14 mouse cellular contexts compared by ENCODE assay signal in genomic region chr11:74960031-74960551, GRCm38 (mm10). TPM values are rescaled to one million over a fixed set of nuclear protein-coding genes. Genes with fewer than 3 reads are reported as not detected.
DNase-seq lines count a peak whose midpoint lies in the region; ATAC-seq lines count a peak whose summit lies in the region.
"Had no signal": no experiment of that assay in that cellular context is flagged by ENCODE, and none has a peak within 500 bp of the region (broad histone marks: within the 10 kb centered on the region; RNA-seq: fewer than 3 reads in every experiment).

No protein-coding gene starts in this region.

- no peak overlapping the region for H3K4me2 ChIP-seq in kidney, embryonic 16.5 days (replicated peaks; ENCODE audit: low read depth, low read length)
- H3K4me2 ChIP-seq: heart, embryonic 13.5 days had no signal

- H3K9me3 ChIP-seq in kidney, embryonic 16.5 days (ENCODE audit: low read length): no peaks in the 10 kb centered on the region
- no peaks in the 10 kb centered on the region for H3K9me3 ChIP-seq in hindbrain, embryonic 10.5 days
- H3K9me3 ChIP-seq: heart, embryonic 13.5 days had no signal

- DNase-seq in kidney, postnatal 25 days: no peak
- DNase-seq in CD4-positive helper T cell, adult 2 months (ENCODE audit: low read depth, low spot score): peak; percentile 71
- DNase-seq in natural killer cell, adult 2 months (ENCODE audit: low spot score in 2 of 2): peak; percentile 40 to 71
- DNase-seq in layer of hippocampus, postnatal 10 days (ENCODE audit: low spot score in 2 of 2): no peak
- DNase-seq in hindbrain, embryonic 10.5 days (ENCODE audit: low spot score): no peak
- DNase-seq: adrenal gland, adult 2 months; gastrocnemius, postnatal 25 days; right cerebral cortex, postnatal 4 days had no signal

- H3K27me3 ChIP-seq in kidney, embryonic 16.5 days (ENCODE audit: insufficient read depth, low read length): no peaks in the 10 kb centered on the region
- no peaks in the 10 kb centered on the region for H3K27me3 ChIP-seq in hindbrain, embryonic 10.5 days (ENCODE audit: insufficient read depth, poor library complexity, severe bottlenecking)
- H3K27me3 ChIP-seq: heart, embryonic 13.5 days had no signal

- WGBS in kidney, embryonic 16.5 days: 94% methylated on average over 9 of the region's 9 CpGs
- 96% methylated on average over 9 of the region's 9 CpGs for WGBS in hindbrain, embryonic 10.5 days

- H3K4me1 ChIP-seq in kidney, embryonic 16.5 days (ENCODE audit: insufficient read depth, low read length): no peaks in the 10 kb centered on the region
- peaks cover 7% of the 10 kb centered on the region; the same call in 1 of the 2 replicates for H3K4me1 ChIP-seq in brown adipose tissue, adult 24 weeks (ENCODE audit: control insufficient read depth, insufficient read depth, insufficient read length, low read length)
- H3K4me1 ChIP-seq in hindbrain, embryonic 10.5 days (replicated peaks): no peaks in the 10 kb centered on the region

- no peak for ATAC-seq in kidney, embryonic 16.5 days (ENCODE audit: low FRiP score, low TSS enrichment)
- no peak for ATAC-seq in erythroid progenitor cell, adult 5-6 weeks (replicated peaks; ENCODE audit: low FRiP score, poor library complexity, severe bottlenecking)
- ATAC-seq: hindbrain, postnatal 0 days had no signal

- no peak overlapping the region for H3K9ac ChIP-seq in kidney, embryonic 16.5 days (replicated peaks; ENCODE audit: low read length)
- H3K9ac ChIP-seq: heart, embryonic 13.5 days had no signal

- 0 out of 2 replicates have a peak overlapping the region, but pooled peaks have one; percentile 50 for H3K27ac ChIP-seq in kidney, embryonic 16.5 days (ENCODE audit: low read length)
- peak overlapping the region; percentile 88 for H3K27ac ChIP-seq in brown adipose tissue, adult 24 weeks (replicated peaks; ENCODE audit: low read depth, low read length)
- H3K27ac ChIP-seq in hindbrain, embryonic 10.5 days: no peak overlapping the region
- H3K27ac ChIP-seq: heart, embryonic 13.5 days; hindbrain, postnatal 0 days had no signal

- no peak overlapping the region for H3K4me3 ChIP-seq in kidney, embryonic 16.5 days (ENCODE audit: low read length)
- no peak overlapping the region for H3K4me3 ChIP-seq in brown adipose tissue, adult 24 weeks (ENCODE audit: insufficient read depth, low read depth, low read length)
- no peak overlapping the region for H3K4me3 ChIP-seq in hindbrain, embryonic 10.5 days
- H3K4me3 ChIP-seq: heart, embryonic 13.5 days; myocyte had no signal

- peaks cover 3% of the 10 kb centered on the region; the same call in 1 of the 2 replicates for H3K36me3 ChIP-seq in kidney, embryonic 16.5 days (ENCODE audit: insufficient read depth, low read length)
- peaks cover 24% of the 10 kb centered on the region; the same call in 1 of the 2 replicates for H3K36me3 ChIP-seq in hindbrain, embryonic 10.5 days

RNA-seq across cellular contexts. Expression of gene Srr, which starts 34.3 kb away (rescaled TPM):
- 24.5 and 25.1 TPM in 2 replicates for polyA plus RNA-seq in kidney, embryonic 16.5 days (2015; fragmentation: Nextera tagmentation; extraction: Ambion mirVana)
- 31.1 and 47.4 TPM in 2 replicates for polyA plus RNA-seq in brown adipose tissue, adult 24 weeks (2012; ENCODE audit: insufficient read depth, insufficient read length, missing spikeins)
- 100 to 1,000 TPM in 1 of 2 experiments, 10 to 100 TPM in 1; 87.4 to 104 TPM for total RNA-seq in layer of hippocampus, postnatal 10 days (2021)
- total RNA-seq in erythroid progenitor cell, adult 5-6 weeks (2015; ENCODE audit: low replicate concordance): 7.9 and 18.0 TPM in 2 replicates
- total RNA-seq in erythroid progenitor cell, adult 5-6 weeks (2017; ENCODE audit: low replicate concordance): 4.7 and 6.4 TPM in 2 replicates
- 17.6 and 24.4 TPM in 2 replicates for polyA plus RNA-seq in hindbrain, embryonic 10.5 days (2016; fragmentation: Nextera tagmentation; extraction: Ambion mirVana)

RNA-seq across cellular contexts. Expression of gene Smg6, which starts 34.5 kb away (rescaled TPM):
- polyA plus RNA-seq in kidney, embryonic 16.5 days (2015; fragmentation: Nextera tagmentation; extraction: Ambion mirVana): 17.9 and 20.5 TPM in 2 replicates
- polyA plus RNA-seq in brown adipose tissue, adult 24 weeks (2012; ENCODE audit: insufficient read depth, insufficient read length, missing spikeins): 4.8 and 6.6 TPM in 2 replicates
- total RNA-seq in layer of hippocampus, postnatal 10 days (2021): 10 to 100 TPM; 24.0 to 27.0 TPM
- 49.9 and 53.7 TPM in 2 replicates for total RNA-seq in erythroid progenitor cell, adult 5-6 weeks (2015; ENCODE audit: low replicate concordance)
- 91.4 and 96.3 TPM in 2 replicates for total RNA-seq in erythroid progenitor cell, adult 5-6 weeks (2017; ENCODE audit: low replicate concordance)
- polyA plus RNA-seq in hindbrain, embryonic 10.5 days (2016; fragmentation: Nextera tagmentation; extraction: Ambion mirVana): 18.7 and 19.2 TPM in 2 replicates

Comparison
In these comparisons a context has a peak if more than half of its experiments do, and no peak if none do; other contexts are left out.
1. DNase-seq: peak in CD4-positive helper T cell, adult 2 months (single experiment) and natural killer cell, adult 2 months (2 of 2); none in kidney, postnatal 25 days (0 of 2), layer of hippocampus, postnatal 10 days (0 of 2) and hindbrain, embryonic 10.5 days (single experiment).